Mouse (Mus musculus) neural tube, embryonic 10.5 days (tissue): ENCODE measurements around the gene Hnrnpa2b1.

Source experiments
- DNase-seq: peaks from one replicate; pipeline ENCODE4 v3.0.0-alpha.2; 2017; ENCODE audit warnings: low spot score; ENCODE audit errors: extremely low spot score

Gene Hnrnpa2b1

GRCm38 (mm10) chr6:51470311-51471178 is 851 bp upstream of the Hnrnpa2b1 start, which contains the start of gene Cbx3:
Cbx3 (plus strand) TSS chr6:51470360.
- peak; percentile 90 for DNase-seq

- peak; percentile 83 for DNase-seq
Observed at GRCm38 (mm10) chr6:51468891-51469561, 668 bp downstream of the Hnrnpa2b1 start.

- DNase-seq, result no peak
Observed at GRCm38 (mm10) chr6:51467649-51468048, 2.0 kb downstream of the Hnrnpa2b1 start.

GRCm38 (mm10) chr6:51460363-51460762 is 9.3 kb downstream of the Hnrnpa2b1 start:
- DNase-seq, result no peak

- DNase-seq, result peak; percentile 34
Observed at GRCm38 (mm10) chr6:51460021-51460360, 9.7 kb downstream of the Hnrnpa2b1 start.

GRCm38 (mm10) chr6:51459313-51460020 is 10.2 kb downstream of the Hnrnpa2b1 start:
- peak; percentile 46 for DNase-seq

GRCm38 (mm10) chr6:51458925-51459312 is 10.8 kb downstream of the Hnrnpa2b1 start:
- no peak for DNase-seq

GRCm38 (mm10) chr6:51457770-51458387 is 11.8 kb downstream of the Hnrnpa2b1 start:
- DNase-seq, result no peak

GRCm38 (mm10) chr6:51457283-51457682 is 12.4 kb downstream of the Hnrnpa2b1 start:
- DNase-seq, result no peak

- no peak for DNase-seq
Observed at GRCm38 (mm10) chr6:51456198-51456597, 13.5 kb downstream of the Hnrnpa2b1 start.

- no peak for DNase-seq
Observed at GRCm38 (mm10) chr6:51454949-51455348, 14.7 kb downstream of the Hnrnpa2b1 start.

GRCm38 (mm10) chr6:51452927-51453503 is 16.7 kb downstream of the Hnrnpa2b1 start:
- DNase-seq, result peak; percentile 31

GRCm38 (mm10) chr6:51442191-51442835 is 27.4 kb downstream of the Hnrnpa2b1 start:
- DNase-seq, result no peak

- no peak for DNase-seq
Observed at GRCm38 (mm10) chr6:51438826-51439330, 30.8 kb downstream of the Hnrnpa2b1 start.

- no peak for DNase-seq
Observed at GRCm38 (mm10) chr6:51437665-51438064, 32.0 kb downstream of the Hnrnpa2b1 start.

GRCm38 (mm10) chr6:51434270-51434669 is 35.4 kb downstream of the Hnrnpa2b1 start:
- DNase-seq, result no peak

- peak; percentile 76 for DNase-seq
Observed at GRCm38 (mm10) chr6:51432535-51433397, 36.9 kb downstream of the Hnrnpa2b1 start, which contains the start of gene Nfe2l3. Nfe2l3 (plus strand) TSS chr6:51432670.

GRCm38 (mm10) chr6:51424537-51424936 is 45.2 kb downstream of the Hnrnpa2b1 start:
- DNase-seq, result no peak

- DNase-seq, result no peak
Observed at GRCm38 (mm10) chr6:51423466-51424122, 46.1 kb downstream of the Hnrnpa2b1 start.
